Mouse (Mus musculus) MEL (cell line): ENCODE data around the gene Osbpl9. TPM values are rescaled to one million over a fixed set of nuclear protein-coding genes. Genes with fewer than 3 reads are reported as not detected.

Source experiments
- DNase-seq: peaks from one replicate; pipeline ENCODE4 v3.0.0; 2011; ENCODE audit warnings: low read depth, low spot score
- H3K27ac ChIP-seq: 2 replicates; pipeline ENCODE4 v1.5.1; 2012; ENCODE audit warnings: low read depth, mild to moderate bottlenecking, control low read depth, low read length, moderate library complexity; ENCODE audit not compliant: control insufficient read depth
- H3K27me3 ChIP-seq, 2 experiments: fragments of 150-350 bp in 1 of 2; sonication (generic) in 1 of 2; 2 replicates each; pipeline ENCODE4 v1.6.1; 2012; ENCODE audit warnings: low read length in 2 of 2, mild to moderate bottlenecking in 2 of 2, improper control_type of control experiment in 1 of 2, moderate library complexity in 1 of 2; ENCODE audit not compliant: insufficient read depth in 2 of 2, control insufficient read depth in 1 of 2
- H3K36me3 ChIP-seq, 2 experiments: 2 replicates each; pipeline ENCODE4 v1.6.1; 2012 to 2014; ENCODE audit warnings: low read length in 2 of 2, improper control_type of control experiment in 1 of 2, inconsistent platforms in 1 of 2, mild to moderate bottlenecking in 1 of 2; ENCODE audit not compliant: insufficient read depth in 2 of 2, control insufficient read depth in 1 of 2
- H3K4me1 ChIP-seq, 2 experiments: fragments of 150-350 bp in 1 of 2; sonication (generic) in 1 of 2; 2 replicates each; pipeline ENCODE4 v1.6.1; 2012; ENCODE audit warnings: low read length in 2 of 2, improper control_type of control experiment in 1 of 2, mild to moderate bottlenecking in 1 of 2; ENCODE audit not compliant: insufficient read depth in 2 of 2, control insufficient read depth in 1 of 2
- H3K4me3 ChIP-seq, 2 experiments: fragments of 150-350 bp in 1 of 2; sonication (generic) in 1 of 2; 2 replicates each; pipeline ENCODE4 v1.5.1; 2012; ENCODE audit warnings: low read depth in 2 of 2, low read length in 2 of 2, mild to moderate bottlenecking in 2 of 2, moderate library complexity in 2 of 2, control low read depth in 1 of 2, improper control_type of control experiment in 1 of 2; ENCODE audit not compliant: control insufficient read depth in 1 of 2, insufficient read depth in 1 of 2
- H3K79me2 ChIP-seq: 2 replicates; pipeline ENCODE4 v1.6.1; 2012; ENCODE audit warnings: mild to moderate bottlenecking, low read length, moderate library complexity; ENCODE audit not compliant: control insufficient read depth, poor library complexity, insufficient read depth
- H3K9ac ChIP-seq: 2 replicates; pipeline ENCODE4 v1.6.1; 2012; ENCODE audit warnings: low read depth, mild to moderate bottlenecking, control low read depth, low read length, moderate library complexity; ENCODE audit not compliant: control insufficient read depth, poor library complexity, severe bottlenecking
- H3K9me3 ChIP-seq: fragments of 150-350 bp; sonication (generic); replicated peaks from 2 replicates; pipeline ENCODE4 v1.6.1; 2012; ENCODE audit warnings: mild to moderate bottlenecking, low read length, improper control_type of control experiment, moderate library complexity; ENCODE audit not compliant: insufficient read depth
- CTCF ChIP-seq, 3 experiments: IDR thresholded peaks in 2 of 3; conservative IDR thresholded peaks in 1 of 3; 2 replicates each; pipeline ENCODE4 v1.5.1; 2011 to 2012; ENCODE audit warnings: low read length in 3 of 3, low read depth in 2 of 3, mild to moderate bottlenecking in 2 of 3, improper control_type of control experiment in 1 of 3, inconsistent platforms in 1 of 3, mixed read lengths in 1 of 3, moderate library complexity in 1 of 3; ENCODE audit not compliant: control insufficient read depth in 1 of 3, insufficient read depth in 1 of 3, poor library complexity in 1 of 3, severe bottlenecking in 1 of 3
- ELF1 ChIP-seq: IDR thresholded peaks from 2 replicates; pipeline ENCODE4 v1.6.1; 2014; ENCODE audit warnings: low read depth, mild to moderate bottlenecking, inconsistent platforms, low read length, improper control_type of control experiment, moderate library complexity
- KAT2A ChIP-seq: conservative IDR thresholded peaks from 2 replicates; pipeline ENCODE4 v1.6.1; 2012; ENCODE audit warnings: low read depth, low read length, improper control_type of control experiment, inconsistent platforms
- MAZ ChIP-seq: IDR thresholded peaks from 2 replicates; pipeline ENCODE4 v1.6.1; 2012; ENCODE audit warnings: low read depth, mild to moderate bottlenecking, inconsistent platforms, low read length, improper control_type of control experiment
- MEF2A ChIP-seq: IDR thresholded peaks from 2 replicates; pipeline ENCODE4 v1.6.1; 2014; ENCODE audit warnings: low read depth, mild to moderate bottlenecking, inconsistent platforms, low read length, improper control_type of control experiment; ENCODE audit not compliant: poor library complexity, insufficient replicate concordance, severe bottlenecking; ENCODE audit errors: extremely low read depth
- MXI1 ChIP-seq: IDR thresholded peaks from 2 replicates; pipeline ENCODE4 v1.6.1; 2011; ENCODE audit warnings: mild to moderate bottlenecking, low read depth, low read length, improper control_type of control experiment
- MYB ChIP-seq: IDR thresholded peaks from 2 replicates; pipeline ENCODE4 v1.6.1; 2011; ENCODE audit warnings: mild to moderate bottlenecking, low read depth, low read length, improper control_type of control experiment
- NELFE ChIP-seq: IDR thresholded peaks from 2 replicates; pipeline ENCODE4 v1.6.1; 2011; ENCODE audit warnings: low read depth, low read length, improper control_type of control experiment
- NRF1 ChIP-seq: IDR thresholded peaks from 2 replicates; pipeline ENCODE4 v1.6.1; 2014; ENCODE audit warnings: low read depth, mild to moderate bottlenecking, inconsistent platforms, low read length, improper control_type of control experiment, moderate library complexity; ENCODE audit not compliant: poor library complexity, insufficient read depth, severe bottlenecking
- SIN3A ChIP-seq: IDR thresholded peaks from 2 replicates; pipeline ENCODE4 v1.6.1; 2012; ENCODE audit warnings: low read length, improper control_type of control experiment, inconsistent platforms
- USF1 ChIP-seq: IDR thresholded peaks from 2 replicates; pipeline ENCODE4 v1.6.1; 2014; ENCODE audit warnings: low read depth, mild to moderate bottlenecking, inconsistent platforms, low read length, improper control_type of control experiment, moderate library complexity
- USF2 ChIP-seq, 2 experiments: IDR thresholded peaks; 2 replicates each; pipeline ENCODE4 v1.6.1; 2011 to 2012; ENCODE audit warnings: improper control_type of control experiment in 2 of 2, low read length in 2 of 2, borderline replicate concordance in 1 of 2, inconsistent platforms in 1 of 2, low read depth in 1 of 2, mild to moderate bottlenecking in 1 of 2; ENCODE audit not compliant: insufficient read depth in 1 of 2
- ZNF384 ChIP-seq: IDR thresholded peaks from 2 replicates; pipeline ENCODE4 v1.6.1; 2012; ENCODE audit warnings: low read depth, mild to moderate bottlenecking, inconsistent platforms, low read length, improper control_type of control experiment
- polyA plus RNA-seq, 2 experiments: library from polyadenylated mRNA; stranded (reverse) in 1 of 2; unstranded in 1 of 2; fragments of >175 nt in 1 of 2; fragments of >200 nt in 1 of 2; gene quantifications; 2 replicates each; pipeline versions ENCODE4 v1.2.1 to v1.2.4; 2012; ENCODE audit warnings: low replicate concordance in 2 of 2, low read depth in 1 of 2; ENCODE audit not compliant: insufficient read length in 2 of 2, insufficient read depth in 1 of 2, missing spikeins in 1 of 2
- total RNA-seq: library from RNA; depleted of rRNA; stranded (reverse); fragments of 300-350 nt; gene quantifications from 2 replicates; pipeline ENCODE4 v1.2.3, GENCODE M21; 2012

Gene Osbpl9
- total and polyA plus RNA-seq, 3 experiments = 14.9 to 42.6 TPM; not detected in 1

DNA sequence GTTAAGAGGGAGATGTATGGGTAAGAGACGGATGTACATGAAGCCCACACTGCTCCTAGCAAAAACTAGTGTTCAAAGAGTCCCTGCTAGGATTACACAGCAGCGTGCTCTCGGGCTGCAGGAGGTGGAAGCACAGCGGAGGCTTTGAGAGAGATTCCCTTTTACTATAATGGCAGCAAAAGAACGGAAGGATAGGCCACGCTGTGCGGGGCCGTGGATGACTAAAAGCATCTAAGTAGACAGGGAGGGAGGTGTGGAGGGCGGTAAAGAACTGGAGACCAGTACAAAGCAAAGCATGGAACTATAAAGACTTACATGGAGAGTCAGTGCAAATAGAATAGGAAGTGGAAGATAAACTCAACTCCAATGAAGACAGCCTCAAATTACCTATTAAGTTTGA lies 74.1 kb downstream of the Osbpl9 start:
- no peak overlapping the region for H3K4me3 ChIP-seq
- H3K4me1 ChIP-seq = peaks cover under 1 to 10% of the 10 kb centered on the region in 2 experiments; a peak in 2 of 4 replicates
- H3K9me3 ChIP-seq = no peaks in the 10 kb centered on the region
- H3K9ac ChIP-seq = no peak overlapping the region
- H3K27ac ChIP-seq = no peak overlapping the region
- TF ChIP-seq USF2 (IDR thresholded peaks at IDR 0.05; ENCODE audit: borderline replicate concordance in 1 of 2, insufficient read depth in 1 of 2, low read depth in 1 of 2, low read length in 2 of 2) (no peak), ELF1 (no peak), MYB (no peak), ZNF384 (no peak), CTCF (IDR thresholded peaks at IDR 0.05 in 2 of 3, conservative IDR thresholded peaks at IDR 0.05 in 1 of 3; ENCODE audit: control insufficient read depth in 1 of 3, insufficient read depth in 1 of 3, low read depth in 2 of 3, low read length in 3 of 3, poor library complexity in 1 of 3, severe bottlenecking in 1 of 3) (no peak), MAZ (no peak), NELFE (no peak), MEF2A (no peak), NRF1 (no peak)
- no peaks in the 10 kb centered on the region for H3K79me2 ChIP-seq
- H3K36me3 ChIP-seq = peaks cover 0 to 3% of the 10 kb centered on the region in 2 experiments; a peak in 1 of 4 replicates
- no peak for DNase-seq
- H3K27me3 ChIP-seq = no peaks in the 10 kb centered on the region

DNA sequence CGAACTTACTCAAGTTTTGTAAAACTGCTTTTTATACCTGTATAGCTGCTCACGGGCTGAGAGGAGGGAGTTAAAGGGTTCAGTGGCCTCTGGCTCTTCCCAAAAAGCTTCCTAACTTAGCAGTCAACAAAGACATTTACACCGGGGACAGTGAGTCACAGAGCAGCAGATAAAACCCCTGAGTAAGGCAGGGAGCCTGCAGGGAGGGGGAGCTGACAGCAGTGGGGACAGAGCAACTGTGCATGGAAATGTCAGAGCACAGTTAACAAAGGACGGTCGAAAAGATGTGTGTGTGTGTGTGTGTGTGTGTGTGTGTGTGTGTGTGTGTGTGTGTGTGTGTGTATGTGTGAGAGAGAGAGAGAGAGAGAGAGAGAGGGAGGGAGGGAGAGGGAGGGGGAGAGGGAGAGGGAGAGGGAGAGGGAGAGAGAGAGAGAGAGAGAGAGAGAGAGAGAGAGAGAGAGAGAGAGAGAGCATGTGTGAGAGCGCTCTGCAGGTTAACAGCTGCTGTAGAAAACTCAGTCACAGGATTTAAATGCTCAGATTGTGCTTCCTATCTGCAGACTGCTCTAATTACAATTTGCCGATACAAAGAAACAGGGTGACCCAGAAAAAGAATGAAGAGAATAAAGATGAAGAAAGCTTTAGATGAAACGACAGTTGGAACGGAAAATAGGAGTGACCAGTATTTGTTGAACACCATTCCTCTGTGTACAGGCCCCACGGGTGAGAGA lies 75.1 kb downstream of the Osbpl9 start:
- H3K36me3 ChIP-seq = peaks cover 0 to 8% of the 10 kb centered on the region in 2 experiments; a peak in 2 of 4 replicates
- H3K27ac ChIP-seq = no peak overlapping the region
- no peaks in the 10 kb centered on the region for H3K9me3 ChIP-seq
- TF ChIP-seq MXI1 = no peak
- TF ChIP-seq KAT2A = no peak
- TF ChIP-seq SIN3A = no peak
- no peak for TF ChIP-seq USF1
- TF ChIP-seq MAZ = no peak
- H3K4me3 ChIP-seq = no peak overlapping the region
- no peak overlapping the region for H3K9ac ChIP-seq
- no peak for DNase-seq
- peaks cover 2 to 13% of the 10 kb centered on the region in 2 experiments; a peak in 2 of 4 replicates for H3K4me1 ChIP-seq
- H3K79me2 ChIP-seq = no peaks in the 10 kb centered on the region
- H3K27me3 ChIP-seq = no peaks in the 10 kb centered on the region
